Mouse (Mus musculus): ENCODE results near the gene Dicer1. TPM values are rescaled to one million over a fixed set of nuclear protein-coding genes. Genes with fewer than 3 reads are reported as not detected.

The Dicer1 gene
- total RNA-seq, 2 experiments from 2014 or later: 22.3 to 35.2 TPM

Other genes with a start within 250 kb of the Dicer1 start
- gene Clmn, start 113.1 kb upstream of the Dicer1 start, total RNA-seq (2014; fragmentation: Nextera tagmentation): not detected in 2 replicates
- gene Clmn, start 113.1 kb upstream of the Dicer1 start, total RNA-seq (2017): not detected in 2 replicates